Comparison of ENCODE assay signal across 19 mouse cellular contexts in the genomic region with DNA sequence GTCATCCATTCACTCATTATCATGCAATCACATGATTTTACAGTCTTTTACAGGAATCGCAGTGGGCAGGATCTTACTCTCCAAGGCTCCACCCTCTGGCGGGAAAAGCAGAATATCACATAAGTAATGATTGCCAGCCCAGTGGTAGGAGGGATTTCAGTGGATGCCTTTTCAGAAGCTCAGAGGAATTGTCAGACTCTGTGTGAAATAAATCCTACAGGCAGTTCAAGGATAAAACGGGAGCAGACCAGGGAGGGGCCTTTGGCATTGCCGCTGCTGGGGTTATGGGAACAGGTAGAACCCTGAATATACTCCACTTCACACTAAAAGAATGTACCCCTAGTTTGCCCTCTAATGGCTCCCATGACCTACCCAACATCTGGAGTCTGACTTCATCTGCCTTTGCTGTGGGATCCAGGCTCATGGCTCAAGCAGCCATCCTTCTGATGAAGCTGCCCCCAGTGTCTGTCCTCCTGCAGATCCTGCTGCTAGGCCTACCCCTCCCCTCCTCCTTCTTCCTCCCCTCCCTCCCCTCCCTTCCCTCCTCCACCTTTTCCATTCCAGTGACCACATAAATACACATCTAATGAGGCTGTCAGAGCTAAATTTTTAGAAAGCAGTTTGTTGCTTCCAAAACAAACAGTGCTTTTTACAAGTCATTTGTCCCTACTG.
"Had no signal": no experiment of that assay in that cellular context is flagged by ENCODE, and none has a peak within 500 bp of the region (broad histone marks: within the 10 kb centered on the region; RNA-seq: fewer than 3 reads in every experiment).

No protein-coding gene starts in this region.

- H3K4me1 ChIP-seq: limb, embryonic 12.5 days; limb, embryonic 15.5 days; midbrain, embryonic 12.5 days; neural tube, embryonic 12.5 days; stomach, embryonic 15.5 days had no signal

- DNase-seq: kidney, postnatal 14 days; left cerebral cortex, postnatal 4 days; liver, postnatal 0 days; lung, embryonic 14.5 days; retina, postnatal 1 day; right cerebral cortex, postnatal 25 days; spleen, adult 18-20 months; thymus, postnatal 25 days had no signal

- H3K4me2 ChIP-seq: limb, embryonic 12.5 days; limb, embryonic 15.5 days; liver, embryonic 11.5 days; lung, embryonic 14.5 days; midbrain, embryonic 12.5 days; neural tube, embryonic 12.5 days; stomach, embryonic 15.5 days had no signal

- H3K27me3 ChIP-seq: limb, embryonic 12.5 days; limb, embryonic 15.5 days; midbrain, embryonic 12.5 days; neural tube, embryonic 12.5 days; stomach, embryonic 15.5 days had no signal

- H3K9me3 ChIP-seq: limb, embryonic 15.5 days; midbrain, embryonic 12.5 days; neural tube, embryonic 12.5 days; stomach, embryonic 15.5 days had no signal

- ATAC-seq: intestine, postnatal 0 days; liver, postnatal 0 days; lung, postnatal 0 days; midbrain, embryonic 16.5 days had no signal

- H3K36me3 ChIP-seq: limb, embryonic 12.5 days; limb, embryonic 15.5 days; midbrain, embryonic 12.5 days; neural tube, embryonic 12.5 days; stomach, embryonic 15.5 days had no signal

- H3K9ac ChIP-seq: limb, embryonic 12.5 days; limb, embryonic 15.5 days; liver, embryonic 14.5 days; liver, postnatal 0 days; lung, embryonic 14.5 days; midbrain, embryonic 12.5 days; neural tube, embryonic 12.5 days; stomach, embryonic 15.5 days had no signal

- H3K27ac ChIP-seq: limb, embryonic 12.5 days; limb, embryonic 15.5 days; liver, embryonic 14.5 days; macrophage; midbrain, embryonic 12.5 days; neural tube, embryonic 12.5 days; stomach, embryonic 15.5 days had no signal

- H3K4me3 ChIP-seq: limb, embryonic 12.5 days; limb, embryonic 15.5 days; midbrain, embryonic 12.5 days; neural tube, embryonic 12.5 days; stomach, embryonic 15.5 days had no signal
